Mouse (Mus musculus): ENCODE results near the gene Mrps26.
"Not testable (repeated sequence)": the region's sequence is repeated elsewhere in the genome, so short reads cannot be mapped to it uniquely, and the experiment has no call there.

Gene Mrps26

DNA sequence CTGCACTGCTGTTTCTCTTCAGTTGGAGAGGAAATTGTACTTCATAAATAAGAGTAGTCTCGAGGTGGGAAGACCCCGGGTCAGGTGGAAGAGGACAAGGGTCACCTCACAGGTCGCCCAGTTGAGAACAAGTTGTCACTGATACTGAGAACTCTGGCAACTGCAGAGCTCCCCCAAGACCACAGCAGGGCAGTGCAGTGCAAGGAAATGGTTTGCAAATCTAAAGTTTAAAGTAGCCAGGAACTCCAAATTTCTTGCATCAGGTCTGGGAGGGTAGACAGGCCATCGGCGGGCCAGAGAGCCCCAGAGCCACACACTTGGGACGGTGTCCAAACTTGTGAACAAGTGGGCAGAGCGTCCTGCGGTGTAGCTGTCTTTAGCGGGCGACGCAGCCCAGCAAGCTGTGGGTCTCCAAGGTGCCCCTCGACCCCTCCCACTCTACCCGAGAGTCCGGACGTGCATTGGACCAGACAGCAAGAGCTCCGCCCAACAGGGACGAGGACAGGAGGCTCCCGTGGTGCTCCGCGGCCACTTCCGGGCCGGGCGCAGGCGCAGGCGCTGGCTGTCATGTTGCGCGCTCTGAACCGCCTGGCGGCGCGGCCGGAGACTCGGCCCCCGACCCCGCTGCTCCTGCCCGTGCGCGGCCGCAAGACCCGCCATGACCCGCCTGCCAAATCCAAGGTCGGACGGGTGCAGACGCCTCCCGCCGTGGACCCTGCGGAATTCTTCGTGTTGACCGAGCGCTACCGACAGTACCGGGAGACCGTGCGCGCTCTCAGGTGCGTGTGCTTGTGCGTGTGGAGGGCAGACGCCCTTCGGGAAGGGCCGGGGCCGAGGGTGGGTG lies at the start of gene Mrps26:
TSS of gene Mrps26 (plus strand) at position 531 of the 844 bp plus-strand sequence.
- peak; percentile 92 for DNase-seq

DNA sequence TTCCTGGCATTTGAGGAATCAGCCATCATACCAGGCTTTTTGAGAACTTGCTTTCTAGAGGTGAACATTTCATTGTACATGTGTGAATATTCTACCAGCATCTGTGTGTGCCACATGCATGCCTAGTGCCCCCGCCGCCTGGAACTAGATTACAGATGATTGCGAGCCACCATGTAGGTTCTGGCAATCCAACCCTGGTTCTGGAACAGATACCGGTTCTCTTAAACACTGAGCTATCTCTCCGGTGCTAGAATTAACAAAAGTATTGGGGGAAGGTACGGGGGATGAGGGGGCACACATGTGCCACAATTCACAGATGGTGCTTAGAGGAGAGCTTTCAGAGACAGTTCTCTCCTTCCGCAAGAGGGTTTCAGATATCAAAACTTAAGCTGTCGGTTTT lies 49.6 kb upstream of the Mrps26 start:
- no peak for DNase-seq

DNA sequence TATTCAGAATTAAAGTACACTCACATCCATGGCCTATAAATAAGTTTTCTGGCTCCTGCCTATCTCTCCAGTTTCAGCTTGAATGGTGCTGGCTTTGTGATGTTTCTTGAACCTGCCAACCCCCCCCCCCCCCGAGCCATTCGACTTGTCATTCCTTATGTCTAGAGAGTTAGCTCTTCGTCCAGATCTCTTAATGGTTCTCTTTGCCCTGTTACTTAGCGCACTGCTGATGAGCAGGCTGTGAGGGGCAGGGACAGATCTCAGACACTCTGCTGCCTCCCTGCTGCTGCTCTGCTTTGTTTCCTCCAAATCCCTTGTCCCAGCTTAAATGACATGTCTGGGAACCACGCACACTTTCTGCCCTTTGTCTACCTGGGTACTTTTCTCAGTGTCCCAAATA lies 47.8 kb upstream of the Mrps26 start:
- no peak for DNase-seq

DNA sequence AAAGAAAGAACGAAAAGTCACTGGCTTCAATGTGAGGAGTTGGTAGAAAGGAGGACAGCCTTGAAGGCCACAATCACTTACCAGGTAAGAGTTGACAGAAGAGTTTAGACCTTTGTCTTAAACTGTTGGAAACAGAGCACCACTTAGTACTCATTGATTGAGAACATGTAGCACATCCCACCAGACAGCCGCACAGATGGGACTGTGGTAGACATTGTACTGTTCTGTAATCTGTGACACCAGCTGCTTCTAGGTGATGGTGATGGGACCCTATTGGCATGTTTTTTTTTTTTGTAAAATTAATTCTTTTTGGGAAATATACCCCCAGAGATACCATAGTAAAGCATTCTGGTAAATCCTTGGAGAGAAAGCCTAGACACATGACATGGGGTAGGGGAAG lies 41.6 kb upstream of the Mrps26 start:
- no peak for DNase-seq

DNA sequence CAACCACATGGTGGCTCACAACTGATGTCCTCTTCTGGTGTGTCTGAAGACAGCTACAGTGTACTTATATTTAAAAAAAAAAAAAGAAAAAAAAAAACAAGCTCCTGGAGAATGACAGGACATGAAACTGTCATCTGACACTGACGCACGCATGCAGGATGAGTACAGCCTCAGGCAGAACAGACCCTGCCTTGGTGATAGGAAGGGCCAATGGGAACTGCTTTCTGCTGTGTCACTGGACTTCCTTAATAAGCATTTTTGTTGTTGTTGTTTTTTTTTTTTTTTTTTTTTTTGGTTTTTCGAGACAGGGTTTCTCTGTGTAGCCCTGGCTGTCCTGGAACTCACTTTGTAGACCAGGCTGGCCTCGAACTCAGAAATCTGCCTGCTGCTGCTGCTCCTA lies 38.1 kb upstream of the Mrps26 start:
- not testable (repeated sequence) for DNase-seq

DNA sequence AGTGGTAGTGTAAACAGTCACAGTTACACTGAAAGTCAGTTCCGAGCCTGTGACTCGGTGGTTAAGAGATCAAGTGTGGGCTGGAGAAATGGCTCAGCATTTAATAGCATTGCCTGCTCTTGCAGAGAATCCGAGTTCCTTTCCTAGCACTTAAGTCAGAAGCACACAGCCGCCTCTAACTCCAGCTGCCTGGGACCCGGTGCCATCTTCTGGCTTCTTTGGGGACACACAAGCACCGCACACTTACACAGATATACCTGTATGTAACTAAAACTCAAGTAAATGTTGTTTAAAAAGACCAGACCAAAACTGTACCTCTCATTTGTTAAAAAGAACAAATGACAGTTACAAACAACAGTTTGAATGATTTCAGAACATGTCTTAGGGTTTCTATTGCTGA lies 35.1 kb upstream of the Mrps26 start:
- no peak for DNase-seq

DNA sequence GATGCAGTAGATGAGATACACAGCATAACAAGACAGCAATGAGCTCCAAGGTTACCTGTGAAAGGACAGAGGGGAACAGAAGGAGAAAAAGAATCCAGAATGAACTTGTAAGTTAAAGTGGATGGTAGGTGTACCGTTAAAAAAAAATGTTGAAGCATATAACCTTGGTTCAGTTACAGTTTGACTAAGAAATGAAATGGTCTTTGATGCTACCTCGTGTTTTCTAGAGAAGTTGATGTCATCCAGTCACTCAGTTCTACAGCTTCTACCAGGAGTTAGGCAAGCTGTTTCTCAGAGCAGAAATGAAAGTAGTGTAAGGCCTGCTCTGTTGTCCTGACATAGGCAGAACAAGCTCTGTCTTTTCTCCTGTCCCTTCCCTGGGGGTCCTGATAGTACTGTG lies 34.3 kb upstream of the Mrps26 start:
- DNase-seq = no peak

DNA sequence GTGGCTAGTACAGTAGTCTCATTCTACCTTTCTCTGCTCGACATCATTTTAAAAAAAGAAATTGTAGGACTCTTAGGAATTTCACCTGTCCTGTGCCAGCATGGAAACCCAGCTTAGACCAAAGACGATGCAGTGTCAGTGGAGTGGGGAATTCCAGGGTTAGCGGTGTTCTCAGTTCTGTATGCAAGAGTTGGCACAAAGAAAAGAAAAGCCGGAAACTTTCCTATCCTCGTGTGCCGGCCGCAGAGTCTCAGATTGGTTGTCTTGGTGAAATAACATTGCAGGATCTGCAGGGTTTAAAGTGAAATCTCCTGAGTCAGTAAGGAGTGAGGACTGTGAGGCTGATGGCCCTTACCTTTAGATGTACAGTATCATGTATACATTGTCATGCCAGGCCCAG lies 33.6 kb upstream of the Mrps26 start:
- DNase-seq = no peak

DNA sequence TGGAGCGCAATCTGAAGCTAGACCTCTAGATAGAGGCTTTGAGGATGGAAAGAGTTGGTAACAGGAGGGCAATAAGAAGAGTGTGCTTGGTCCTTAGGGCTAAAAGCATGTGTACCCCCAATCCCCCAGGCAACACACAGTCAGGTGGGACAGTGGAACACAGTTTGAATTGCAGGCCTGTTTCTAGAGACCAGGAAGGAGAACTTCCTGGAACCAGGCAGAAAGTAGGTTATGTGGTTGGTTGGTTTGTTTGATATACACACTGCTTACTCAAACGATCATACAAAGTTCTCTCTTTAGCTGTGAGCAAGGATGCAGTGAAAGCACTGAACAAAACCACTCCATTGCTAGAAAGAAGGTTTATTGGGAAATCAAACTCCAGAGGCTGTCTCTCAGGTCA lies 31.3 kb upstream of the Mrps26 start:
- peak; percentile 44 for DNase-seq

DNA sequence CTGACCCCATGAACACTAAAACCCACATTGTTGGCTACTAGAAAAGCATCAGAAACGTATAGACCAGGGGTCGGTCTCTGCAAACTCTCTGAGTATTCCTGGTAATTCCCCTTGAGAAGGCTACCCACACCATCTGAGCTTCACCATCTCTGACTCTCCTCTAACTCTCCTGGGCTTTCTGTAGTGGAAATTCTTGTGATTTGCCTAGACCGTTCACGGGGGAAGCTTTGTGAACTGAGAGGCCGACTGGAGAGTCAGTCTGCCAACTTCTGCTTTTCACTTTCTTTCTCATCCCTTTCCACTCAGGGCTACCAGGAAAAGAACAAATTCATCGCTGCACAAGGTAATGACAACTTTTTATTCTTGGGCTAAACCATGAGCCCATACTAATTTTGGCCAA lies 28.5 kb upstream of the Mrps26 start:
- no peak for DNase-seq

DNA sequence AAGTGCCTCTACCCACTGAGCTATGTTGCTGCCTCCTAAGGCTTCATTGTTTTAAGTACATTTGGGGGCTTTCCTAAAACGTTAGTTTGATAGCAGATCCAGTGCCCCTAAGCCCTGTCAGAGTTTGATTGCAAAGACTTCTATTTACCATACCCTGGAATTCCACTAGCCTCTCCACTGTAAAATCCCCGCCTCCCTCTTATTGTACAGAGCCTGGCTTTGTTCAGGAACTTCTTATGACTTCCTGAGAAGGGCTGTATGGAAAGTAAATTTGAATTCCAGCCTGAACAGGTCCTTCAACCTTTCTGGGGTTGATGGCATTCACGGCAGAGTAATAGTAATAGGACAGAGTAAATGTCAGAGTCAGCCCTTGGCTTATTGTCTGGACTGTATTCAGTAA lies 26.7 kb upstream of the Mrps26 start:
- DNase-seq = no peak

DNA sequence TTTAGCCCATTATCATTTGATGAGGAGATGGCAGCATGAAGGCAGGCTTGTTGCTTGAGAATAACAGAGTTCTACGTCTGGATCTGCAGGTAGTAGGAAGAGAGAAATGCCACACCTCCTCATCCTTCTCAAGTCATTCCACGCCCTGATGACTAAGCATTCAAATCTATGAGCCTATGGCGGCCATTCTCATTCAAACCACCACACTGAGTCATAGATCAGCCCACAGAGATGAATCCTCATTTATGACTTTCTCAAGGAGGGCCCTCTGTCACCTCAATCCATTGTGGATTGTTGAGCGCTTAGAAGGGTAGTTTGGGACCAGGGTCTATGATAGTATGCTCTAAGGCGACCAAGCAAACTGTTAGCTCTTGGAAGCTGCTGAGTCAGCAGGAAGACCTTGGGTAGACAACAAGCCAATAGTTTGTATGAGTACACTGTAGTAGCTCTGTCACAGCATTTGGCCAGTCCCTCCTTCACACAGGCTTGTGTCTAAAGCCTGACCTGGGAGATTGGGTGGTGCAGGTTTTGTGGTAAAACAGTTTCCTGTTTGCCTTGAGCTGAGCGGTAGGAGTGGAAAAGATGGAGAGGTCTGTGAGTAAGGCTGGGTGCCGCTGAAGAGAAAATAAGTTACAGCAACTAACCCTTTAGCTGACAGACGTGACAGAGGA lies 24.5 kb upstream of the Mrps26 start:
- peak; percentile 58 for DNase-seq

DNA sequence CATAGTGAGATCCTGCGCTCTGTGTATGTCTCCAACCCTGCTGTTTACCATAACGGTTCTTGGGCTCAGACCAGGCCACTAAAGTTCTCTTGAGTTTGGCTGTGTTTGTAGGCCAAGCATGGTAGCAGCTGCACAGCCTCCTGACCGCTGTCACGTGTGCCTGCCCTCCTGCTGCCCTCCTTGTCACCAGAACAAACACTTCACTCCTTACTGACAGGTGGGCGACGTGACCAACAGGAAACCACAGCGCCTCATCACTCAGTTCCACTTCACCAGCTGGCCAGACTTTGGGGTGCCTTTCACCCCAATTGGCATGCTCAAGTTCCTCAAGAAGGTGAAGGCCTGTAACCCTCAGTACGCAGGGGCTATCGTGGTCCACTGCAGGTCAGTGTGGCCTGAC lies 23.3 kb upstream of the Mrps26 start:
- peak; percentile 78 for DNase-seq

DNA sequence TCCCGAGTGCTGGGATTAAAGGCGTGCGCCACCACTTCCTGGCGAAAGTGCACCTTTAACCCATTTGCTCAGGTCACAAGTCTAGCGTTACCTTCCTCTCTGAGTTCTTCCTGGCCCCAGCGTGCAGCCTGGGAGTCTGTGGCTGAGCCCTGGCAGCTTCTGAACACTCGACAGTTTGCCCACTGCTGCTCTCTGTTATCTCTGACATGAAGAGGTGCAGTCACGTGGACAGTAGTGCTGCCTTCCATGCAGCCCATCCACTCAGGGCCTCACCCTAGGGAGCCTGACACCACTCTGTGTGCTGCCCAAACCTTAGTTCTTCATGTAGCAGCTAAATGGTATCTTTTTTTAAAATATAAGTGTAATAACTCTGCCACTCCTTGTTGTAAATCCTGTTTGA lies 16.6 kb upstream of the Mrps26 start:
- no peak for DNase-seq

DNA sequence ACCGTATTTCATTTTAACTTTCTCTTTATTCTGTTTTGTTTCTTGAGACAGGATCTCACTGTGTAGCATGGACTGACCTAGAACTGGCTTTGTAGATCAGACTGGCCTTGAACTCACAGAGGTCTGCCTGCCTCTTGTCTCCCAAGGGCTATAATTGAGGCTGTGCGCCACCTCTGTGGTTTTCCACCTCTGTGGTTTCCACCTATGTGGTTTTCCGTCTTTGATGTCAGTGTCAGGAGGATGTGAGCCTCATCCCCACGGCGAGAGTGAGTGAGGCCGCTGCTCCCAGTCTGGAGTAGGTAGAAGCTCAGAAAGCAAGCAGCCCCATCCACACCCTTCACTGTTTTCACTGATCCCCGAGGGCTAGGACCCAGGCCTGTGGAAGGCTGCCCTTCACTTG lies 8.7 kb upstream of the Mrps26 start:
- DNase-seq = peak; percentile 42

DNA sequence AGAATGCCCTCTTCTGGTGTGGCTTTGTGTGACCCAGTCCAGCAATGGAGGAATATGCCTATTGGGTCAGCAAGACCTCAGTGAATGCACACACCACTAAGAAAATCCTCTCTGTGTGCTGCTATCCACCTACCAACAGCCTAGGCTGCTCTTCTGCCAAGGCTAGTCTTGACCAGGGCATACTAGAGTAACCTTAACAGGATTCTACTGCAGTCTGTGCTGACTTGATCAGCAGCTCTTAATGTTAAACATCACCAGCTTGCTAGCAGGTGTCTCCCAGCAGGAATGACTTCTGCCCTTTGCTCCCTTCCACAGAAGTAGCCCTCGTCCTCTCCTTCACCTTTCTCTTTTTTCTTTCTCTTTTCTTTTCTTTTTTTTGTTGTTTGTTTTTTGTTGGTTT lies 7.2 kb upstream of the Mrps26 start:
- DNase-seq = no peak

DNA sequence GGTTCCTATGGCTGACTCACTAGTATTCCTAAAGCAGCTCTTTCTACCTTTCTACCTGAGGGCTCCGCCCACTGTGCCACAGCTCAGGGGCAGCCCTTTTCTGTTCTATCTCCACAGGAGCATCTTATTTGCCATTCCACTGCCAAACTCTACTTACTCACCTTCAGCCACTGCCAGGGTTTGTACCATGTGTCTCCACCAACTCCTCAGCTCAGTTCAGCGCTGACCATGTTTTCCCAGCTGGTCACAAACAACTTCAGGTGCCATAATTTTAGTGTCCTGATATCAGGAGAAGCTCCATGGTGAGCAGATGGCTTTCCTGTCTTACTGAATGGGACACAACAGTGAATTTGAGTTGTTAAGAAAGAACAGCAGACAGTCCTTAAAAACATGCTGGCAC lies 6.1 kb upstream of the Mrps26 start:
- no peak for DNase-seq

DNA sequence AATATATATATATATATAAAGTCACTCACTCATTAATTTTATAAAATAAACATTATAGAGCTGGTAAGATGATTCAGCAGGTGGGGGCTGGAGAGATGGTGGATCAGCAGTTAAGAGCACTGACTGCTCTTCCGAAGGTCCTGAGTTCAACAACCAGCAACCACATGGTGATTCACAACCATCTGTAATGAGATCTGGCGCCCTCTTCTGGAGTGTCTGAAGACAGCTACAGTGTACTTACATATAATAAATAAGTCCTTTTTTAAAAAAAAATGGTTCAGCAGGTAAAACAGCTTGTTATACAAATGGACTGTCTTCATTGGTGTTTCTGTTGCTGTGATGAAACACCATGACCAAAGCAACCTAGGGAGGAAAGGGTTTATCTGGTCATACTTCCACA lies 5.5 kb upstream of the Mrps26 start:
- DNase-seq = no peak

DNA sequence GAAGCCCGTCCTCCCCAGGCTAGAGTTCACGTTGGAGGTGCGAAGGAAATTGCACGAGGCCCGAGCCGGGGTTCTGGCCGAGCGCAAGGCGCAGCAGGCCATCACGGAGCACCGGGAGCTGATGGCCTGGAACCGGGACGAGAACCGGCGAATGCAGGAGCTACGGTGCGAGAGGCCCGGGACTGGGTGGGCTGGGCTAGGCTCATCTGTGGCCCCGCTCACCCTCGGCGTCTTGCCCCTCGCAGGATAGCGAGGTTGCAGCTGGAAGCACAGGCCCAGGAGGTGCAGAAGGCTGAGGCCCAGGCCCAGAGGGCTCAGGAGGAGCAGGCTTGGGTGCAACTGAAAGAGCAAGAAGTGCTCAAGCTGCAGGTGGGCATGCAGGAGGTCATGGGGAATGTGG lies 521 bp downstream of the Mrps26 start:
- DNase-seq = no peak

DNA sequence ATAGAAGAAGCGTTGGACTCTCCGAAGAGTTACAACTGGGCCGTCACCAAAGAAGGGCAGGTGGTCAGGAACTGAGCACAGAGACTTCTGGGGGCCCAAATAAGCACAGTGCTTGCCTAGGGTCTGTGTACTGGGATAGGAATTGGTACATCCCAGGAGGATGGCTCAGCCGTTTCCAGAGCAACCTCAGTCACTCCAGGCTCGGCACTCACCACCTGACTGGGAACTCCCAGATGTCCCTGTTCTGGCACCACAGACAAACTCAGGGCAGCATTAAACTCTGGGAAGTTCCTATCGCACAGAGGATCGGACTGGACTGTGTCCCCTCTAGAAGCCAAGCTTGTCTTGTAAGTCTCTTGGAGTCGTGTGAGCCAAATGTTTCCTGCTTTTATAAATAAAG lies 1.4 kb downstream of the Mrps26 start:
- DNase-seq = no peak

DNA sequence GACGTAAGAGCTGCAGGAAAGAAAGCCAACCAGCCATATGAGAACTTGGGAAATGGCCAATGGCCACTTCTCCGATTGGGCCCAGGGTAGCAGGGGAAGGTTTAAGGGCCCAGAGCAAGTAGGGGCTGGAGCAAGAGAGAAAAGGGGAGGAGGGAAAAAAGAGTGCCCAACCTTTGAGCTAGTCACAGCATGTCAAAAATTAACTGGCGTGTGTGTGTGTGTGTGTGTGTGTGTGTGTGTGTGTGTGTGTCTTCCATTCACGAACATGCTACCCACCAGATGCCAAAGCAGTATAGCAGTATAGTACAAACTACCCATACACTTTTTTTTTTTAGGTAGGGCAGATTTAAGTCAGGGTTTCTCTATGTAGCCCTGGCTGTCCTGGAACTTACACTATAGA lies 5.4 kb downstream of the Mrps26 start:
- DNase-seq = no peak

DNA sequence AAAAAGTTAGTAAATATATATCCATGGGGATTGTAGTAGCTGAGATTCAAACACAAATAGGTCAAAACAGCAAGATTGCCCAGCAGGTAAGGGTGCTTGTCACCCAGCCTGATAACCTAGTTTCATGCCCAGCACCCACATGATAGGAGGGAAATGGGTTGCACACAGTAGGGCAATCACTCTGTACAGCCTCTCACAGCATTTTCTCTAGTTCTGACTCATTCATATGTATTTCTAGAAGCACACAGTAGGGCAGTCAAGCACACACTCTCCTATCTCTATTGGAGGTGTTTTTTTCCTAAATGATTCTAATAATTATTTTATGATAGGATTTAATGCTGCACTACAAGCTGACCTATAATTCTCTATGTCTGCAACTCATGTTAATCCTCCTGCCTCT lies 6.4 kb downstream of the Mrps26 start:
- no peak for DNase-seq

DNA sequence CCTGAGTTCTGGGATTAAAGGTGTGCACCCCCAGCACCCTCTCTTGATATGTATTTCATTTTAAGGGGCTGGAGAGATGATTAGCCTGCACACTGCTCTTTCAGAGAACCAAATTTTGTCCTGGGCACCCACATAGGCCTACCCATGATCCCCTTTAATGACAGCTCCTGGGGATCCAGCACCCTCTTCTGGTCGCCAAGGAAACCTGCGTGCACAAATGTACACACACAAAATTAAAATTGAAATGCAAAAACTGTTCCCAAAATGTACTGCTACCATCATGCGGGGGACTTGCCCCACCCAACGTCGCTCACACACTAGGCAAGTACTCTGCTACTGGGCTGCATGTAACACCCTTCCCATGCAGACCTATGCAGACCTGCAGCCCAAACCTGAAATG lies 11.4 kb downstream of the Mrps26 start:
- DNase-seq = no peak

DNA sequence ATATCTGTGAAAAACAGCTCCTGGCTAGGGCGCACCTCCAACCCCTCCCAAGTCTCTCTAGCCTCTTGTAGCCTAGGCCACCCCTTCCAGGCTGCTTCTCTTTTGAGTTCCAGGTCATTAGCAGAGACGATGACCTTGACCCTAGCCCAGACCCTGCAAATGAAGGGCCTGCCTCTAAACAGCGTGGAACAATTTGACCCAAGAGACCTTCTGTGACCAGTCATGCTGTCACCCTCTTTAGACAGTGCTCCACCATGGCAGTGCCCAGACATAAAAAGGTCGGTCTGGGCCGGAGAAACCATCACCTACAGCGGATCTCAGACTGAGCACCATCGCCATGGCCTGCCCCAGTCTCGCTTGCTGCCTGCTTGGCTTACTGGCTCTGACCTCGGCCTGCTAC lies 12.3 kb downstream of the Mrps26 start, which contains the start of gene Oxt:
TSS of gene Oxt (plus strand) at position 301 of the 400 bp plus-strand sequence.
- no peak for DNase-seq

DNA sequence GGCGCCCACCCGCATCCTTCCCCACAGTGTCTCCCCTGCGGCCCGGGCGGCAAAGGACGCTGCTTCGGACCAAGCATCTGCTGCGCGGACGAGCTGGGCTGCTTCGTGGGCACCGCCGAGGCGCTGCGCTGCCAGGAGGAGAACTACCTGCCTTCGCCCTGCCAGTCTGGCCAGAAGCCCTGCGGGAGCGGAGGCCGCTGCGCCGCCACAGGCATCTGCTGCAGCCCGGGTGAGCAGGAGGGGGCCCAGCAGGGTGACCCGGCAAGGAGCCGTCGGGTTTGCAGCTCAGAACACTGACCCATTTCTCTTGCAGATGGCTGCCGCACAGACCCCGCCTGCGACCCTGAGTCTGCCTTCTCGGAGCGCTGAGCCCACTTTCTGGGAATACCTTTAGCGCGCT lies 13.0 kb downstream of the Mrps26 start:
- not testable (repeated sequence) for DNase-seq
